Mouse (Mus musculus) right cerebral cortex, postnatal 10 days (tissue): ENCODE data around the gene Syt7.

Experiments used
- DNase-seq, 2 experiments: peaks; one replicate each; pipeline ENCODE4 v3.0.0; 2021; ENCODE audit warnings: low spot score in 2 of 2

Syt7 gene

DNA sequence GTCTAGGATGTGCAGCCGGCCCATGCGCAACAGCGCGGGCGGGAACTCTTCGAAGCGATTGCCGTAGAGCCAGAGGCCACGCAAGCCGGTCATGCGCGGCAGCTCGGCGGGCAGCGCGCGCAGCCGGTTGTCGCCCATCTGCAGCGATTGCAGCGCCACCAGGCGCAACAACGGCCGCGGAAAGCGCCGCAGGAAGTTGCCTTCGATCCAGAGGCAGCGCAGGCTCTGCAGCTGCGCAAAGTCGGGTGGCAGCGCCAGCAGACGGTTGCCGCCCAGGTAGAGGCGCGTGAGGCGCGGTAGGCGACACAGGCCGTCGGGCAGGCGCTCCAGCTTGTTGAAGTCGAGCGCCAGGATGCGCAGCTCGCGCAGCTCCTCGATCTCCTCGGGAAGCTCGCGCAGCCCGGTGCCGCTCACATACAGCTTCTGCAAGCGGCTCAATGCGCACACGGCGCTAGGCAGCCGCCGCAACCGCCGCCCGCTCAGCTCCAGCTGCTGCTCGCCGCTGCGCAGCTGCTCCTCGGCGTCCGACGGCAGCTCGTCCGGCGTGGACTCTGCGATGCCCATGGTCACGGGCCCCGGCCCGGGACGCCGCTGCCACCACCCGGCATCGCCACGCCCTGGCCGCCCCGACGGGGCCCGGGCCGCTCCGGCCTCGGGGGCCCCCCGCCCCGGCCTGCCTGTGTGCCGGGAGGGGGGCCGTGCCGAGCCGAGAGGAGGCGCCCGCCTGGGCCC, 68.0 kb downstream of the Syt7 start, which contains the start of gene Lrrc10b:
Gene Lrrc10b, minus strand, starts transcription at position 722 of the 732 bp plus-strand sequence.
- DNase-seq = peak; percentile 87 to 88

DNA sequence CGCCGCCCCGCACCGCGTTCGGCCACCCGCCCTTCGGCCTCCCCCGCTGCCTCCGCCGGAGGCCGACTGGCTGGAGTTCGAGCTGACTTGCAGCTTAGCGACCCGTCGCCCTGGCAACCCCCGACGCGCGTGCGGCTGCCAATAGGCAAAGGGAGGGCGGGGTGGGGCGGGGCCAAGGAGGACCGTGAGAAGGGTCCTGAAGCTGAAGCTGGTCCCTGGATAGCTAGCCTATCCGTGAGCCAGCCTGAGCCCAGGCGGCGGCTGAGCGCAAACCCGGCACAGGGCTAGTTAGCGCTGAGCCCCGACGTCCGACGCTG, 68.6 kb downstream of the Syt7 start:
- peak; percentile 86 for DNase-seq

DNA sequence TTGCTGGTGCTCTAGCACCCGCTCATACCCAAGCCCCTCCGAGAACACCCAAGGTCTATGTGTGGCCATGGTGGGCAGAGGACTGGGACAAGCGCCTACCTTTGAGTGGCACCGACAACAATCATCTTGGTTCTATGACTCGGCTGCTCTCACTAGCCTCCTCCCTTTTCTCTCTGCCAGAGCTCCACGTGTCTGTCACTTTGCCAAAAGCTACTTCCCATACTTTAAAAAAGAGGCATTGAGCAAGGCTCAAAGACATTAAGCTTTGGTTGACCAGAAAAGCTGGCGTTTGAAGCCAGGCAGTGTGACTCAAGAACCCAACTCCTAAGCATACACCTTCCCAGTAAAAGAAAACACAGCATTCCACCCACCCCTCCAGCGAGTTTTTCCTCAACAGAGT, 69.2 kb downstream of the Syt7 start:
- no peak for DNase-seq

GRCm38 (mm10) chr19:10459907-10460306, 71.0 kb downstream of the Syt7 start:
- DNase-seq = peak in 1 of 2 experiments; percentile 42

DNA sequence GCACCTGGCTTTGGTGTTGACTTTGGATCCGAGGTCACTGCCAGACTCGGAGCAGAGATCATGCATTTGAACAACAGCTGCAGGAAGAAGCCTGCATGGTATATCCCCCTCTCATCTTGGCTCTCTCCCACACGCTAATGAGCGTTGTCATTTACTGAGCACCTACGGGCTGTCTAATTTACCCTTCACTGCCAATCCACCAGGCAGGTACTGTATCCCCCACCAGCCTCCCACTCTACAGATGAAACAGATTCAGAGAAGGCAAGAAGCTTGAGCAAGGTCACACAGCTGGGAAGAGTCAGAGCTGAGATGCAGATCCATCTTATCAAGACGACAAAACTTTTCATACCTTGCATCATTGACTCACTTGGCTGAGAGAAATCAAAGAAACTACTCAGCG, 72.7 kb downstream of the Syt7 start:
- peak in 1 of 2 experiments; percentile 40 for DNase-seq

DNA sequence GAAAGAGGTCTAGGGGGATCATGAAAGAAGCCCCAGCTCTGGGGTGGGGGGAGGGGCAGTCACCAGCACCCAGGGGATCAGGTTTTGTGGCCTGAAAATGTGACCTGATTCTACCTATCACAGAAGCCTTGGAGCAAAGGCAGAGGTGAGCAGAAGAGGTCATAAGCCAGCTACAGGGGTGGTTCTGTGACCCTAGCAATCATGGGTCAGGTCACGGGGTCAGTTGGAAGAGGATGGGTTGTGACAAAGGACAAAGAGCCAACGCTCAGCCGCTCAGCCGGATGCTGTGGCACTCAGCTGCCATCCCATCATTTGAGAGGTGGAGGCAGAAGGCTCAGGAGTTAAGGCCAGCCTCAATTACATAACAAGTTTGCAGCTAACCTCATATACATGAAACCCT, 75.5 kb downstream of the Syt7 start:
- no peak for DNase-seq

DNA sequence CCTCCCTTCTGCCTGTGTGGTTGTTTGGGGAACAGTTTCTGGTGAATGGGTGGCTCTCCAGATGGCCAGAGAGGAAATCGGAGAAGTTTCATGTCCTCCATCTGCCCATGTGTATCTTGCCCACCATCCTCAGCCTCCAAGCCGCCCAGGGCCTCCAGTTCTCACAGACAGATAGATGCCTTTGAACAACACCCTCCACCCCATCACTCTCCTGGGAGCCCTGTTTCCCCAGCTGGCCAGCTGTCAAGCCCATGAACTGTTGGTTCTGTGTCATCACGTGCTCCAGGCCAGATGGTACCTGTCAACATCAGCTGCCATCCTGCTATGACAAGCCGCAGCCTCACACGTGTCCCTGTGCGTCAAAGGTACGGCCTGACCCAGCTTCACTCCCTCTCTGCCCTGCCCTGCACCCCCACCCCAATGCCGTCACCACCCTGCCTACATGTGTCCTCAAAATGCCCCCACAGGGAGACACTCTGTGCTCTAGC, 80.3 kb downstream of the Syt7 start:
- no peak for DNase-seq

DNA sequence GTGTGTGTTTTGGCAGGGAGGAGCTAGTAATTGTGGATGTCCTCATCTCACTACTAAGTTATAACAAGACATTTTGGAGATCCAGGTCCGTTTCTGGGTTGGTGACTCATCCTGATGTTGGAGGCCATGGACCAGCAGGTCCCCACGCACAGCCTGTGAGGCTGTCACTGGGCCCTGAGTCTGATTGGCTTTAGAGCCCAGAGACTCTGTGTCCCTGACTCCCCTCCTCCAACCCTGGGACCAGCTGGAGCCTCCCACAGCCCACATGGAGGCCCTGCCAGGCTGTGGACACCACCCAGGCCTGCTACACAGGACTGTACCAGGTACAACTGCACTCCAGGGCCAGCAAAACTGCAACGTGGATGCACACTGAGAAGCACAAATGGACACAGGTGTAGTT, 84.1 kb downstream of the Syt7 start:
- DNase-seq = no peak

DNA sequence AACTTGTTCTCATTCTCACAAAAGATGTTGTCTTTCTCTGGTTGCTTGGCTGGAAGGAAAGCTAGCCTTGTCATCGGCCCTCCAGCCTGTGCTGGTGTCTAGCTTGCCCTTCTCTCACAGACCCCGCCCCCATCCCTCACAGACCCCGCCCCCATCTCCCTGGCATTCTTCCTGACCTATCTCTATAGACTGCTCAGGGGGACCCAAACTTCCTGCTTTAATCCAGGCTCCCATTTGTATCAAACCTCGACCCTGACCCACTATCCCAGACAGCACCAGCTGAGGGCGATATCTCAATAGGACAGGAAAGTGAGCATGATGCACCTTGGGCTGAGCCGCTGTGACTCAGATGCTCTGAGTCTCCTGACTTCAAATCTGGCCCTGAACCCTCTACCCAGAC, 84.9 kb downstream of the Syt7 start:
- no peak for DNase-seq

DNA sequence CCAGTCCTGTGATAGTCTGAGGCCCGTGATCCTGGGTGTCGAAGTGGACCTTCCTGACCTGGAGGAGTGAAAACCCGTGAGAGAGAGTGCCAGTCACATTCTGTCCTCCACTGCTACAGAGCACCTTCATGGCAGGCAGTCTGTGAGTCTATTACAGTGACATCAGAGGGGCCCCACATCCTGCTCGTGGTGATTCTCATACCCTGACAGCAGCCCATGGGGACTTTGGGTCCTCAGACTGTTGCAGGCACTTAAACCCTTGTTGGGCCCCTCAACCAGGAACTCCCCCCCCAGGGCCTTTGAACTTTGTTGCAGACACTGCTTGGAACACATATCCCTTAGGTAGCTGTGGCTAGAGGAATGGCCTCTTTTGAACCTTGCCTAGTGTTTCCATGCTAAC, 90.7 kb downstream of the Syt7 start:
- no peak for DNase-seq

DNA sequence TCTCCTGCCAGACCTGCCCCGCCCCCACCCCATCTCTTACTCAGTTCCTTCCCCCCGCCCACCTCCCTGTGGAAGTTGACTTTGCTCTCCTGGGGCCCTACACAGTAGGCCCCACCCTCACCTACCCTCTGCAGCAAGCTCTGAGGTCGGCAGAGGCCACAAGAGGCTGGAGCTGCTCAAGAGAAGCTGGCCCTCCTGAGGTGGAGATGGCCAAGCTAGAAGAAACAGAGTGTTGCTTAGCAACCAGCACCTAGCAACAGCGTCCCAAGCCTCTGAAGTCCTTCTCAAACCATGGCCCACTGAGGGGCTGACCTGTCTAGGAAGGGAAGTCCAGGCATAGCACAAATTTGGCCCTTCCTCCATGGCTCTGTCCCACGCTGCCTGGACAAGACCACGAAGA, 93.8 kb downstream of the Syt7 start, which contains the start of gene Ppp1r32:
Gene Ppp1r32, minus strand, starts transcription at position 226 of the 400 bp plus-strand sequence.
- DNase-seq = no peak

DNA sequence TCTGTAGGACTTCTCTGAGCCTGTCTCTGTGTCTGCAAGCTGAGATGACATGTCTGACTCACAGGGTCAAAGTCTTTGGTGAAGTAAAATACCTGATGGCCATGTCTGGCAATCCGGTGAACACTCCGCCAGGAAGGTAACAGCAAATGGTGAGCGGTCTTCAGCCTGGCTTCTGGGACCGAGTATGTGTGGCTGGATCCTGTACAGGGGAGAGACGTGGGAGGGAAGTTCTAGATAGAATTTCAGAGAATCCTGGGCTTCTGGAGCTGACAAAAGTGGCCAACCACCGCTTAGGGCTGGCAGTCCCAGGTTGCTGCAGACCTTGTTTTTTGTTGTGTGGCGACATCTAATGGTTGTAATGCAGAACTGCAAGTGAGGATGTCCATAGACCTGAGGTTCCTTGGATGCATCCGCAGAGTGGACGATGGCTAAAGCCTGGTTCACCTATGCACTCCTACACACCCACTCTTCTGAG, 97.4 kb downstream of the Syt7 start:
- peak; percentile 77 to 79 for DNase-seq

GRCm38 (mm10) chr19:10495670-10496069, 106.8 kb downstream of the Syt7 start:
- DNase-seq = no peak

- DNase-seq = no peak
These were observed 108.1 kb downstream of the Syt7 start for GRCm38 (mm10) chr19:10496976-10497375.

DNA sequence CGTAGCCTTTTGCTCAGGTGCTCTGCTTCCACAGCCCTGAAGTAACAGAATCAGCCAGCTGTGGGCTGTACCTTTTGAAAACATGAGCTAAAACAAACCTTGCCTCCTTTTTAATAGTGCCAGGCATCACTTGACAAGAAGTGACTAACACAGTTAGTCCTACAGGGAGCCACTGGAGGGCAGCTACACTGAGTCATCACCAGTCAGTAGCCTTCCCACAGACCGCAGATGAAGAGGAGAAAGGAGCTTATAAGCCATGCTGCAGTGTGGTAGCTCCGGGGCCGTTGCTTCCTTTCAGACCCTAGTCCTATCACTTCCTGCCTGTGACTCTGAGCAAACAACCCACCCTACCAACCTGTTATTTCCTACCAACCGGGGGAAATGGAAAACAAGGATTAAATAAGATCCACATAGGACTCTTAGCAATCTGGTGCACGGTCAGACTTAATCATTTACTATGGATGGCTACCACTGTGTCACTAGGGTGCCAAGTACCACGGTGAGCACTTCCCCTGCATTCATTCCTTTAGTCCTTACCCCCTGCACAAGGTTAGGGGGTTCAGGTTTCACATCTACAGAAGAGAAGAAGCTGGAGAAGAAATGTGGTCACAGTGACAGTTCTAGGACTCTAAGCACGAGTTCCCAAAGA, 108.7 kb downstream of the Syt7 start:
- DNase-seq = no peak

- DNase-seq = no peak
These were observed 111.7 kb downstream of the Syt7 start for GRCm38 (mm10) chr19:10500581-10500980.

GRCm38 (mm10) chr19:10502571-10502970, 113.7 kb downstream of the Syt7 start:
- DNase-seq = no peak
